Mouse (Mus musculus): ENCODE measurements around the gene Dnttip1. TPM values are rescaled to one million over a fixed set of nuclear protein-coding genes. Genes with fewer than 3 reads are reported as not detected.

The Dnttip1 gene
- total RNA-seq (2014; rRNA removed) (17.1 and 24.9 TPM in 2 replicates), polyA plus RNA-seq (2015; fragmentation: Nextera tagmentation; extraction: Ambion mirVana) (53.9 and 56.1 TPM in 2 replicates)

- peak within 1 kb of the TSS; percentile 96 for H3K4me3 ChIP-seq (ENCODE audit: low read length)
- no peaks in the 10 kb centered on the region for H3K9me3 ChIP-seq (ENCODE audit: low read length)
- H3K27me3 ChIP-seq (ENCODE audit: insufficient read depth, low read length): no peaks in the 10 kb centered on the region
- peak within 1 kb of the TSS; percentile 83 for H3K27ac ChIP-seq
- peaks cover 7% of the 10 kb centered on the region; the same call in 1 of the 2 replicates for H3K36me3 ChIP-seq (ENCODE audit: insufficient read depth, low read length)
- H3K9ac ChIP-seq (replicated peaks; ENCODE audit: low read length): peak within 1 kb of the TSS; percentile 91
- WGBS: under 1% methylated on average over 69 of the region's 70 CpGs
- ATAC-seq (peak; percentile 96), DNase-seq (ENCODE audit: low spot score) (peak; percentile 97)
- H3K4me2 ChIP-seq (ENCODE audit: low read depth, low read length): peak within 1 kb of the TSS; percentile 88
- H3K4me1 ChIP-seq (ENCODE audit: insufficient read depth, low read length): peaks cover 10% of the 10 kb centered on the region
- TF ChIP-seq CTCF (IDR thresholded peaks at IDR 0.05; ENCODE audit: low read depth): no peak
Observed at GRCm38 (mm10) chr2:164745843-164746479, at the start of gene Dnttip1, which contains the start of gene Wfdc3. Dnttip1 (plus strand) TSS chr2:164745983. Wfdc3 (minus strand) TSS chr2:164745931.

- no peak within 1 kb of the TSS for H3K4me2 ChIP-seq (ENCODE audit: low read depth, low read length)
- H3K36me3 ChIP-seq (ENCODE audit: insufficient read depth, low read length): no peaks in the 10 kb centered on the region
- no peak within 1 kb of the TSS for H3K9ac ChIP-seq (replicated peaks; ENCODE audit: low read length)
- 68% methylated on average over 4 of the region's 4 CpGs for WGBS
- no peak within 1 kb of the TSS for H3K27ac ChIP-seq
- no peak within 1 kb of the TSS for H3K4me3 ChIP-seq (ENCODE audit: low read length)
- H3K27me3 ChIP-seq (ENCODE audit: insufficient read depth, low read length): no peaks in the 10 kb centered on the region
- H3K4me1 ChIP-seq (ENCODE audit: insufficient read depth, low read length): no peaks in the 10 kb centered on the region
- DNase-seq (ENCODE audit: low spot score) (no peak), ATAC-seq (no peak)
- H3K9me3 ChIP-seq (ENCODE audit: low read length): no peaks in the 10 kb centered on the region
- TF ChIP-seq CTCF (IDR thresholded peaks at IDR 0.05; ENCODE audit: low read depth): no peak
Observed at GRCm38 (mm10) chr2:164698201-164698600, 47.6 kb upstream of the Dnttip1 start, which contains the start of gene Spint4. Spint4 (plus strand) TSS chr2:164698501.

GRCm38 (mm10) chr2:164700959-164701358, 44.8 kb upstream of the Dnttip1 start:
- no peaks in the 10 kb centered on the region for H3K4me1 ChIP-seq (ENCODE audit: insufficient read depth, low read length)
- 86% methylated on average over 5 of the region's 5 CpGs for WGBS
- no peak overlapping the region for H3K4me3 ChIP-seq (ENCODE audit: low read length)
- H3K4me2 ChIP-seq (ENCODE audit: low read depth, low read length): no peak overlapping the region
- no peak for DNase-seq (ENCODE audit: low spot score)
- no peak overlapping the region for H3K9ac ChIP-seq (replicated peaks; ENCODE audit: low read length)
- H3K27me3 ChIP-seq (ENCODE audit: insufficient read depth, low read length): no peaks in the 10 kb centered on the region
- H3K9me3 ChIP-seq (ENCODE audit: low read length): no peaks in the 10 kb centered on the region
- H3K27ac ChIP-seq: no peak overlapping the region
- no peak for ATAC-seq
- TF ChIP-seq CTCF (IDR thresholded peaks at IDR 0.05; ENCODE audit: low read depth): no peak
- H3K36me3 ChIP-seq (ENCODE audit: insufficient read depth, low read length): no peaks in the 10 kb centered on the region

GRCm38 (mm10) chr2:164701761-164702160, 44.0 kb upstream of the Dnttip1 start:
- WGBS: 90% methylated on average over 5 of the region's 5 CpGs
- H3K4me1 ChIP-seq (ENCODE audit: insufficient read depth, low read length): no peaks in the 10 kb centered on the region
- no peaks in the 10 kb centered on the region for H3K36me3 ChIP-seq (ENCODE audit: insufficient read depth, low read length)
- H3K4me3 ChIP-seq (ENCODE audit: low read length): no peak overlapping the region
- no peak for TF ChIP-seq CTCF (IDR thresholded peaks at IDR 0.05; ENCODE audit: low read depth)
- ATAC-seq (no peak), DNase-seq (ENCODE audit: low spot score) (no peak)
- H3K9me3 ChIP-seq (ENCODE audit: low read length): no peaks in the 10 kb centered on the region
- no peak overlapping the region for H3K4me2 ChIP-seq (ENCODE audit: low read depth, low read length)
- no peaks in the 10 kb centered on the region for H3K27me3 ChIP-seq (ENCODE audit: insufficient read depth, low read length)
- H3K27ac ChIP-seq: no peak overlapping the region
- no peak overlapping the region for H3K9ac ChIP-seq (replicated peaks; ENCODE audit: low read length)

- Histone ChIP-seq H3K9ac (replicated peaks; ENCODE audit: low read length) (no peak overlapping the region), H3K36me3 (ENCODE audit: insufficient read depth, low read length) (no peaks in the 10 kb centered on the region), H3K4me3 (ENCODE audit: low read length) (no peak overlapping the region), H3K27ac (no peak overlapping the region), H3K4me2 (ENCODE audit: low read depth, low read length) (no peak overlapping the region), H3K4me1 (ENCODE audit: insufficient read depth, low read length) (no peaks in the 10 kb centered on the region), H3K27me3 (ENCODE audit: insufficient read depth, low read length) (no peaks in the 10 kb centered on the region), H3K9me3 (ENCODE audit: low read length) (no peaks in the 10 kb centered on the region)
- WGBS: 80% methylated on average over 5 of the region's 5 CpGs
- ATAC-seq (no peak), DNase-seq (ENCODE audit: low spot score) (no peak)
- TF ChIP-seq CTCF (IDR thresholded peaks at IDR 0.05; ENCODE audit: low read depth): no peak
Observed at GRCm38 (mm10) chr2:164704235-164704634, 41.5 kb upstream of the Dnttip1 start.

- no peak for DNase-seq (ENCODE audit: low spot score)
- Histone ChIP-seq H3K4me3 (ENCODE audit: low read length) (no peak overlapping the region), H3K4me1 (ENCODE audit: insufficient read depth, low read length) (no peaks in the 10 kb centered on the region), H3K36me3 (ENCODE audit: insufficient read depth, low read length) (no peaks in the 10 kb centered on the region), H3K27ac (no peak overlapping the region), H3K9me3 (ENCODE audit: low read length) (no peaks in the 10 kb centered on the region), H3K27me3 (ENCODE audit: insufficient read depth, low read length) (no peaks in the 10 kb centered on the region), H3K4me2 (ENCODE audit: low read depth, low read length) (no peak overlapping the region), H3K9ac (replicated peaks; ENCODE audit: low read length) (no peak overlapping the region)
- no peak for ATAC-seq
- WGBS: 95% methylated on average over 6 of the region's 6 CpGs
- no peak for TF ChIP-seq CTCF (IDR thresholded peaks at IDR 0.05; ENCODE audit: low read depth)
Observed at GRCm38 (mm10) chr2:164705328-164705727, 40.5 kb upstream of the Dnttip1 start.

- ATAC-seq (no peak), DNase-seq (ENCODE audit: low spot score) (no peak)
- WGBS: 92% methylated on average over 14 of the region's 14 CpGs
- H3K27ac ChIP-seq: no peak overlapping the region
- no peaks in the 10 kb centered on the region for H3K4me1 ChIP-seq (ENCODE audit: insufficient read depth, low read length)
- no peaks in the 10 kb centered on the region for H3K9me3 ChIP-seq (ENCODE audit: low read length)
- no peak overlapping the region for H3K9ac ChIP-seq (replicated peaks; ENCODE audit: low read length)
- H3K36me3 ChIP-seq (ENCODE audit: insufficient read depth, low read length): no peaks in the 10 kb centered on the region
- TF ChIP-seq CTCF (IDR thresholded peaks at IDR 0.05; ENCODE audit: low read depth): no peak
- H3K27me3 ChIP-seq (ENCODE audit: insufficient read depth, low read length): no peaks in the 10 kb centered on the region
- no peak overlapping the region for H3K4me2 ChIP-seq (ENCODE audit: low read depth, low read length)
- H3K4me3 ChIP-seq (ENCODE audit: low read length): no peak overlapping the region
Observed at GRCm38 (mm10) chr2:164705991-164706390, 39.8 kb upstream of the Dnttip1 start.
